Mouse (Mus musculus): ENCODE measurements around the gene Ndrg4. TPM values are rescaled to one million over a fixed set of nuclear protein-coding genes. Genes with fewer than 3 reads are reported as not detected.

The Ndrg4 gene
- polyA plus RNA-seq, 1 experiment from 2014 or later: 557 TPM

DNA sequence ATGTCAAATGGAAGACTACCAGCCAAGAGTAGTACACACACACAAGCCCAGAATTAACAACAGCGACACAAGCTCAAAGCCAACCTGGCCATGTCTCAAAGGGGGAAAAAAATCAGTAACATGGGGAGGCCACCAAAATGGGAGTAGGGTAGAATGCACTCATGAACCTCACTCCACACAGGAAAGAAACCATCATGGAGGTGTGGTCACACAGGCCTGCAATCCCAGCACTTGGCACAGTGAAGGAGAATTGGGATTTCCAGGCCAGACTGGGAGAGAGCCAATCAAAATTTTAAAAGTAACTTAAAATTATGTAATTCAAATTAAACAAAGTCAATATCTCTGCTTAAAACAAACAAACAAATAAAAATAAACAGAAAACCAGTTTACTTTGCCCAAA, 75.1 kb downstream of the Ndrg4 start:
- Histone ChIP-seq H3K27me3 (replicated peaks) (no peaks in the 10 kb centered on the region), H3K9me3 (replicated peaks) (no peaks in the 10 kb centered on the region), H3K27ac (replicated peaks) (no peak overlapping the region), H3K4me3 (replicated peaks) (no peak overlapping the region), H3K9ac (replicated peaks) (no peak overlapping the region), H3K4me2 (no peak overlapping the region), H3K36me3 (peaks cover 54% of the 10 kb centered on the region), H3K4me1 (no peaks in the 10 kb centered on the region)
- ATAC-seq (ENCODE audit: low FRiP score): no peak
- 95% methylated on average over 1 of the region's 1 CpGs for WGBS

DNA sequence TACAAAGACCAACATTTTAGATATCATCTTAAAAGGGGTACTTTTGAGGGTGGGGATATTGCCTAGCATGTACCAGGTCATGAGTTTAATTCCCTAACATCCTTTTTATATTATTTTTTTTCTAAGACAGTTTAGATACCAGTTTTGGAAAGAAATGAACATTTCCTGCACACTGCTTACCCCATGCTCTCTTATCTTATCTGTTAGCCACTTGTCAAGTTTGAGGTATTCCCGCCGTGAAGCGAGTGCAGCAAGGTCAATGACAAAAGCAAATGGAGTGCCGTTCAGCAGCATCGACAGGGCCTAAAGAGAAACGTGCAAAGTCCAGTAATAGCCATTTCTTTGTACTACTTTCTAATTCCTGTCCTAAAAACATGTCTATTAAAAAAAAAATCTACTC, 83.5 kb downstream of the Ndrg4 start:
- peaks cover 57% of the 10 kb centered on the region for H3K36me3 ChIP-seq
- no peak overlapping the region for H3K27ac ChIP-seq (replicated peaks)
- H3K27me3 ChIP-seq (replicated peaks): no peaks in the 10 kb centered on the region
- WGBS: 93% methylated on average over 6 of the region's 6 CpGs
- H3K9me3 ChIP-seq (replicated peaks): no peaks in the 10 kb centered on the region
- no peak for ATAC-seq (ENCODE audit: low FRiP score)
- H3K4me1 ChIP-seq: no peaks in the 10 kb centered on the region
- H3K4me2 ChIP-seq: no peak overlapping the region
- no peak overlapping the region for H3K4me3 ChIP-seq (replicated peaks)
- H3K9ac ChIP-seq (replicated peaks): no peak overlapping the region

DNA sequence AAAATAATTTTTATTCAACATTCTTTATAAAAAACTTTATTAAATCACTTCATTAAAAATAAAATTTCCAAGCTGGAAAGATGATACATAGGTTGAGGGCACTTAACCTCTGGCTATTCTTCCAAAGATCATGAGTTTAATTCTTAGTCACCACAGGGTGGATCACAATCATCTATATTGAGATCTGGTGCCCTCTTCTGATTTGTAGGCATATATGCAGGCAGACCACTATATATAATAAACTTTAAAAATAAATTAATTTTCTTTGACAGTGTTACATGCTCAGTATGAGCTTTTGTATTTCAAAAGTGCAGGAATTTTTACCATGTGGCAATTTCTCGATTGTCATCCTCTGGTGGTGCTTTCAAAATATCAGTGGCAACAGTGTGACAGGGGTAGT, 87.4 kb downstream of the Ndrg4 start:
- ATAC-seq (ENCODE audit: low FRiP score): no peak
- WGBS: 93% methylated on average over 1 of the region's 1 CpGs

More for the DNA sequence above, 87.4 kb downstream of the Ndrg4 start:
- Histone ChIP-seq H3K27ac (replicated peaks) (no peak overlapping the region), H3K9me3 (replicated peaks) (no peaks in the 10 kb centered on the region), H3K9ac (replicated peaks) (no peak overlapping the region), H3K4me2 (no peak overlapping the region), H3K27me3 (replicated peaks) (no peaks in the 10 kb centered on the region), H3K4me3 (replicated peaks) (no peak overlapping the region), H3K4me1 (no peaks in the 10 kb centered on the region), H3K36me3 (peaks cover 75% of the 10 kb centered on the region)

Small RNA genes lying within 50 kb of the gene (microRNA-seq; reads per million reads assigned to microRNA genes)
- gene Mir7073: 1.0 reads per million

Other genes with a start within 250 kb of the Ndrg4 start
- 121 and 123 TPM in 2 replicates for gene Cfap20, start 242.1 kb upstream of the Ndrg4 start, polyA plus RNA-seq (2015; fragmentation: Nextera tagmentation; extraction: Ambion mirVana)
- gene Csnk2a2, start 186.9 kb upstream of the Ndrg4 start, polyA plus RNA-seq (2015; fragmentation: Nextera tagmentation; extraction: Ambion mirVana): 7.3 and 8.5 TPM in 2 replicates
- 0.78 and 1.0 TPM in 2 replicates for gene Ccdc113, start 142.9 kb upstream of the Ndrg4 start, polyA plus RNA-seq (2015; fragmentation: Nextera tagmentation; extraction: Ambion mirVana)
- gene Prss54, start 100.6 kb upstream of the Ndrg4 start, polyA plus RNA-seq (2015; fragmentation: Nextera tagmentation; extraction: Ambion mirVana): not detected in 2 replicates
- 7.8 and 9.8 TPM in 2 replicates for gene Gins3, start 43.5 kb upstream of the Ndrg4 start, polyA plus RNA-seq (2015; fragmentation: Nextera tagmentation; extraction: Ambion mirVana)
- gene Setd6, start 38.9 kb downstream of the Ndrg4 start, polyA plus RNA-seq (2015; fragmentation: Nextera tagmentation; extraction: Ambion mirVana): 32.9 and 34.8 TPM in 2 replicates
- 33.8 and 37.8 TPM in 2 replicates for gene Cnot1, start 130.5 kb downstream of the Ndrg4 start, polyA plus RNA-seq (2015; fragmentation: Nextera tagmentation; extraction: Ambion mirVana)
- 256 and 276 TPM in 2 replicates for gene Sap18b, start 148.4 kb downstream of the Ndrg4 start, polyA plus RNA-seq (2015; fragmentation: Nextera tagmentation; extraction: Ambion mirVana)
- 21.2 and 23.0 TPM in 2 replicates for gene Slc38a7, start 176.6 kb downstream of the Ndrg4 start, polyA plus RNA-seq (2015; fragmentation: Nextera tagmentation; extraction: Ambion mirVana)
- gene Got2, start 211.6 kb downstream of the Ndrg4 start, polyA plus RNA-seq (2015; fragmentation: Nextera tagmentation; extraction: Ambion mirVana): 235 and 242 TPM in 2 replicates